Mouse (Mus musculus) bone marrow macrophage, adult 2 months (primary cell): ENCODE data around the gene Hddc3.

ENCODE experiments used
- CTCF ChIP-seq: IDR thresholded peaks from 2 replicates; pipeline ENCODE4 v1.5.1; 2012; ENCODE audit warnings: low read depth, mild to moderate bottlenecking, low read length, moderate library complexity
- POLR2A ChIP-seq: IDR thresholded peaks from 2 replicates; pipeline ENCODE4 v1.6.1; 2012; ENCODE audit warnings: mild to moderate bottlenecking, low read depth, low read length, borderline replicate concordance

GRCm38 (mm10) chr7:80326076-80326475 lies 16.8 kb upstream of the Hddc3 start:
- TF ChIP-seq CTCF (no peak), POLR2A (no peak)
